Mouse (Mus musculus) urinary bladder, postnatal 14 days (tissue): ENCODE measurements around the gene Lenep.
A peak's percentile ranks its signal among the peaks of the same experiment; 100 is the strongest.

Experiments
- DNase-seq: peaks from one replicate; pipeline ENCODE4 v3.0.0; 2021; ENCODE audit warnings: low spot score

Lenep gene

GRCm38 (mm10) chr3:89391663-89392511, 10.7 kb downstream of the Lenep start:
- DNase-seq = peak; percentile 73

- no peak for DNase-seq
Measured at GRCm38 (mm10) chr3:89390699-89391662, 11.6 kb downstream of the Lenep start.

GRCm38 (mm10) chr3:89390111-89390515, 12.5 kb downstream of the Lenep start:
- peak; percentile 50 for DNase-seq

- no peak for DNase-seq
Measured at GRCm38 (mm10) chr3:89388901-89389740, 13.5 kb downstream of the Lenep start.

- DNase-seq = peak; percentile 55
Measured at GRCm38 (mm10) chr3:89388134-89388881, 14.3 kb downstream of the Lenep start.

- DNase-seq = no peak
Measured at GRCm38 (mm10) chr3:89387632-89388031, 15.0 kb downstream of the Lenep start.

- no peak for DNase-seq
Measured at GRCm38 (mm10) chr3:89386438-89387420, 15.9 kb downstream of the Lenep start.

GRCm38 (mm10) chr3:89385451-89385850, 17.1 kb downstream of the Lenep start:
- DNase-seq = no peak

GRCm38 (mm10) chr3:89384331-89385076, 18.1 kb downstream of the Lenep start:
- DNase-seq = peak; percentile 76

GRCm38 (mm10) chr3:89383651-89384255, 18.8 kb downstream of the Lenep start:
- no peak for DNase-seq

- DNase-seq = no peak
Measured at GRCm38 (mm10) chr3:89382950-89383349, 19.6 kb downstream of the Lenep start.

- DNase-seq = no peak
Measured at GRCm38 (mm10) chr3:89382033-89382882, 20.3 kb downstream of the Lenep start.

- DNase-seq = no peak
Measured at GRCm38 (mm10) chr3:89381233-89381632, 21.4 kb downstream of the Lenep start.

- no peak for DNase-seq
Measured at GRCm38 (mm10) chr3:89380711-89381110, 21.9 kb downstream of the Lenep start.

- no peak for DNase-seq
Measured at GRCm38 (mm10) chr3:89380291-89380690, 22.3 kb downstream of the Lenep start.

- DNase-seq = no peak
Measured at GRCm38 (mm10) chr3:89379388-89380131, 23.0 kb downstream of the Lenep start.
